Mouse (Mus musculus) spleen, embryonic (tissue): Measurements from ENCODE around the gene 1110059E24Rik.

Experiments used
- CTCF ChIA-PET: fragments of 350-600 bp; sonication (Branson Sonifier 250); formaldehyde crosslinking; loops from one replicate; lab custom pipeline; 2022; lab: Charles Lee

Gene 1110059E24Rik

DNA sequence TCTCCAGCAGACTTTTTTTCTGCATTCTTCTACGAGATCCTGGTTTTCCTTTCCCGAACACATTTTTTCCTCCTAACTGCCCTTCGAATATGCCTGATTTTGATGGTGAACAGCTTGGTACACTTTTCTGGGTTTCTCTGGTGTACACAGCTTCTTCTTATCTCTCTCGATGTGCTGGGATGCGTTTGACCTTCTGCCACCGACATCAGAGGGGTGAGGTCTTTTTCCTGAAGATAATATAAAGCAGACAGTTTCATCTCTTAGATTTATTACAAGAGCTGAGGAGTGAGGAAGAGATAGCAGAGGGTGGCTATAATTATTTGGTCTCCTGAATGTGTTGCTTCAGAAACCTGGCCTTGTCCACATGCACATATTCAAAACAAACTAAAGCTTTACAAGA is 71.4 kb downstream of the 1110059E24Rik start:
- CTCF ChIA-PET: interaction anchor here (0.7 kb wide), 1 partner anchor 8 kb away, joined by 3 read pairs; no protein-coding TSS in a partner anchor

DNA sequence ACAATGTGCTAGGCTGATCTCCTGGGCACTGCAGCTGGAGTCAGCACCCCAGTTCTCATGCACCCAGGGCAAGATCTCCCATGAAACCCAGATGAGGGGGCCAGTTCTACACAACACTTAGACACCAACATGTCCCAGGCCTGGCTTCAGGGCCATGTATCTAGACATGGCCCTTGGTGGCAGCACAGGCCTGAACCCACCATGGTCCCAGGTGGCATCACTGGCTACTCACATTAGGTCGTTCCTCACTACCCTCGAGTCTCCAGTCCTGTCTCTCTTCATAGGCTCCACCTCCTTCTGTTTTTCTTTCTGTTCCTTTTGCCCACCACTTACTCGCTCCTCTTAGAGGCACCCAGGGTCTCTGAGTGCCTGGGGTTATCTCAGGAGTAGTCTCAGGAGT is 72.9 kb downstream of the 1110059E24Rik start:
- CTCF ChIA-PET: interaction anchor here (0.8 kb wide), 1 partner anchor 9 kb away, joined by 3 read pairs; no protein-coding TSS in a partner anchor

DNA sequence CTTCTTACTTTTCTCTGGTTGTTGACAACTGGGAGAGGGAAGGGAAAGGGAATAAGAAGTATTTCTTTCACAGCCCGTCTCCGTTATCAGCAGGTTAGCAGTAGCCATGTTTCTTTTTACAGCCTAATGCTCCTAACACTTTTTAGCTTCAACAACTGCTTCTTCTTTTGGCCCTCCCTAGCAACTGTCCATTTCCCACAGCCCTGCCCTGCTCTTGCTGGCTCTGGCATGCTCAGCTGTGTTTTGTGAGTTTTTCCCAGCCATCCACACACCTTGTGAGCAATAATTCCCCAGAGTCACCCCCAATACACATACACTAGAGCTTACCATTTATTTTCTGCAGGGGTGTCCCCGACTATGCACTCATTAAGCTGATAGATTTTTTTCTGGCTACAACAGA is 75.3 kb downstream of the 1110059E24Rik start:
- CTCF ChIA-PET: no interaction called here

DNA sequence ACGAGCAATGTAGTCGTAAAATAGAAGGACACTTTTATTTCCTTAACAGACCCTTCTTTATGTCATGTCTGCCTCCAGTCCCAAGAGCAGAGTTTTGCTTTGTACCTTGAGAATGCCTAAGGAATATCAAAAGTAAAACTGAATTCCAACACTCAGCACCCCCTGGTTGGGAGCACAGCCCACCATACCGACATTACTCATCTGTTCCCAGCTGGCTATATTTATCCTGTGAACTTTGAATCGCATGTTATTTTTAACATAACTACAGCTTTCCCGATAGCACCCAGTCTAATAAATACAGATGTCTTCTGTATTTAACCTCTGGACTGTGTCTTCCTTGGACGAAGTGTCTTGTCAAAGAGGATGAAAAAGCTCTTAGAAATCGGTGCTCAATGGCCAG is 80.8 kb downstream of the 1110059E24Rik start:
- CTCF ChIA-PET: interaction anchor here (0.9 to 1.2 kb wide), 2 partner anchors 8 to 11 kb away, joined by 3 to 6 read pairs; no protein-coding TSS in a partner anchor

DNA sequence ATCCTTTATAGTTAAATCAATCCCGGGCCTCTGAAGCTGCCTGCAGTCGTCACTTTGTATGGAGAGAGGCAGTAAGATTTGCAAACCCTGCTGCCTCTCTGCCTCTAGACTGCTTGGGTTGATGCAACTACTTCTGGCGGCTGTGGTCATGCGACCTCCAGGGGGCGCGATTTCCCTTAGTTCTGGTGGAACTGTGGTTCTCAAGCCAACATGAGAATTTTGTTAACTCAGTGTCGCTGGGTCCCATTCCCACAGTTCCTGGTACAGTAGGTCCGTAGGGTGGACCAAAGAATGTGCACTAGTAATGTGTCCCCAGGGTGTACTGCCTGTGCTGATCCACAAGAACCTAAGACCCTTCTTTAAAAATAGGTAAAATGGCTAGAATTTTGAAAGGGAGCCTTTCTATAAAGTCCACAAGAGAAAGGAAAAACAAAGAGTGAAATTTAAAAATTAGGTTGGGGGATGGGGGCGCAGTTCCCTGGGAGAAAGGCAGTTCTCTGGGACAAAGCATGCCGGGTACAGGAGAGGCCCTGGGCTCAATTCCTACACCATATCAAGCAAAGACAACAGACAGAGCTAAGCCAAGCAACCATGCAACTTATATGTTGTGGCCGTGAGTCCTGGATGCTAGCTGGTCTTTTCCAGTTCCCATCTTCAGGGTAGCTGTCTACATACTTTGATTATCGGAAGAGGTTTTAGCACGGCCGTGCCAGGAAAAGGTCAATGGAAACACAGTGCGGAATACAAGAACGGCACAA is 81.4 kb downstream of the 1110059E24Rik start:
- CTCF ChIA-PET: interaction anchor here (0.9 to 1.2 kb wide), 2 partner anchors 9 to 12 kb away, joined by 3 to 6 read pairs; no protein-coding TSS in a partner anchor

DNA sequence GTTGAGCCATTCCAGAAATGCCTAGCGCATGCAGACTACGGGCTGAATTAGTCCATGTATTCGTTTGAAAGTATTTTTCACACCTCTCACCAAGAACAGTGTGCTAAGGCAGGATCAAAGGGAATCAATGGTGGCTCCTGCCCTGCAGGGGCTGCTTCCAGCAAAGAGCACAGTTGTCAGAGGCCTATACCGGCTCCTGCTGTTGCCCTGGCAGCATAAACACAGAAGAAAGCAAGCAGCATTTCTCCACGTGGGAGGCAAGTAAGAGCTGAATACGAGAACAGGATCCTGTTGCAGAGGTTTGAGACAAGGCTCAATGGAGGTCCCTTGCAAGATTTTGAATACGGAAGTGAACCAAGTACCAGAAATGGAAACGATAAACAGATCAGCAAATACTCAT is 82.0 kb downstream of the 1110059E24Rik start:
- CTCF ChIA-PET: interaction anchor here (0.6 to 1.2 kb wide), 2 partner anchors 9 to 177 kb away, joined by 3 read pairs; no protein-coding TSS in a partner anchor

DNA sequence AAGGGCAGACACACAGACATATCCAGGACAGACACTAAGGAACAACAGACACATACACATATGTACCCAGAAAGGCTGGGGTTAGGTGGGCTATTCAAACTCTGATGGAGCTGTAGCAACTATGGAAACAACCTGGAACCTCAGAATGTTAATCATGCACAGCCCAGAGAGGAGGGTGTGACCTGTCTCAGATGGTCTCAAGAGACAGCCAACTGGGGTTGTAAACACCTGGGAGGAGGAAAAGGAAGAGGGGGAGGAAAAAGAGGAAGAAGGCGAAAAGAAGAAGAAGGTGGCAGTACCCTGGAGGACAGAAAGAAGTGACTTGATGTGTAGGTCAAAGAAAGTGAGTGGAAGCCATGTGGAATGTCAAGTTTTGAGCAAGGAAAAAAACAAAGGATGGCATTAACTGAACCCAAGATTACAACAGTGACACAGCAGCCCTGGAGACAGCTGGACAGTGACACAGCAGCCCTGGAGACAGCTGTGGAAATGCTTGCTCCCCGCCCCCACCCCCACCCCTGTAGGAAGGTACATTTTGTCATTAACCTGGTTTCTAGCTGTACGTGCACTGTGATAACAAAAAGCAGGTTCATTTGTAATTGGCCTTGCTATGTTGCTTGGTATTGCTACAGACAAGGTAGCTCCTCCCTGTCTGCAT is 84.1 kb downstream of the 1110059E24Rik start:
- CTCF ChIA-PET: interaction anchor here (0.7 kb wide), 1 partner anchor 248 kb away, joined by 7 read pairs; no protein-coding TSS in a partner anchor

DNA sequence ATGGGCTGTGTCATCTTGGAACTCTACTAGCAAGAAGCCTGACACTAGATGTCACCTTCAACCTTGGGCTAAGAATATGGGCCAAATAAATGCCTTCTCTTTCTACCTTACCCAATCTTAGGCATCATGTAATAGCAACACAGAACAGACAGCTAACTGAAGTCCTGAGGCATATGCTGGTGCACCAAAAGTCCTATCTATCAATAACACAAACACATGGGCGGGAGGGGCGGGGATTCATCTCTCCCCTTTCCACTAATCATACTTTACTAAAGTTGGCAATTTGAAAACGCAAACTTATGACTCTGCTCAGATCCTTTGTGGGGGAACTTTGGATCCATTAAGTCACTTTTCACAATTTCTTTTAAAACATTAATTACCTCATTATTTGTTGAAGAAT is 84.8 kb downstream of the 1110059E24Rik start:
- CTCF ChIA-PET: interaction anchor here (0.8 kb wide), 1 partner anchor 29 kb away, joined by 3 read pairs; no protein-coding TSS in a partner anchor

DNA sequence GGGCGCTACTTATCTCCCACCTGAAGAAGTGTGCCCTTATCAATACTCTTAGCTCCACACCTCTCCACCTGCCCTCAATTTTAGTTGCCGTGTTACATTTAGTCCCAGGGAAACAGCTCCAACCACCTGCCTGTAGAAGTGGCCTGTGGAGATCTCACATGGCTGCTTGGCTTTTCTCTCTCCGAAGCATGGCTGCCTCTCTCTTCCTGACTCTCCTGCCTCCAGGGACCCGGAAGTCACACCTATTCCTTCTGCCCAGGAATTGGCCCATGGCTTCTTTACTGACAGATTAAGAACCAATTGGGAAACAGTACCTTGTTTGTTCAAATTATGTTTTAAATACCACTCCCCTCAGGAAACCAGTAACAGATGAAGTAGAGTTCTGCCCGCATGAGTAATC is 86.3 kb downstream of the 1110059E24Rik start:
- CTCF ChIA-PET: no interaction called here

DNA sequence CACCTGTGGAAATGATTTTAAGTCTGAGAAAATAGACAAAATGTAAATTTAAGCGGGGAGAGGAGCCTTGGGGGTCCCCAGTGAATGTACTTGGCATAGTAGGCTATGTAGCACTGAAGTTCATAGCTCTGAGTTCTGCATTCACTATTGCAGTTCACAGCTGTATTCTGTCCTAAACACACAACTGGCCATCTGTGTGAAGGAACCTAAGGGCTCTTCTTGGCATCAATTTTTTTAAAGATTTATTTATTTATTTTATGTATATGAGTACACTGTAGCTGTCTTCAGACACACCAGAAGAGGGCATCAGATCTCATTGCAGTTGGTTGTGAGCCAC is 88.3 kb downstream of the 1110059E24Rik start:
- CTCF ChIA-PET: no interaction called here

DNA sequence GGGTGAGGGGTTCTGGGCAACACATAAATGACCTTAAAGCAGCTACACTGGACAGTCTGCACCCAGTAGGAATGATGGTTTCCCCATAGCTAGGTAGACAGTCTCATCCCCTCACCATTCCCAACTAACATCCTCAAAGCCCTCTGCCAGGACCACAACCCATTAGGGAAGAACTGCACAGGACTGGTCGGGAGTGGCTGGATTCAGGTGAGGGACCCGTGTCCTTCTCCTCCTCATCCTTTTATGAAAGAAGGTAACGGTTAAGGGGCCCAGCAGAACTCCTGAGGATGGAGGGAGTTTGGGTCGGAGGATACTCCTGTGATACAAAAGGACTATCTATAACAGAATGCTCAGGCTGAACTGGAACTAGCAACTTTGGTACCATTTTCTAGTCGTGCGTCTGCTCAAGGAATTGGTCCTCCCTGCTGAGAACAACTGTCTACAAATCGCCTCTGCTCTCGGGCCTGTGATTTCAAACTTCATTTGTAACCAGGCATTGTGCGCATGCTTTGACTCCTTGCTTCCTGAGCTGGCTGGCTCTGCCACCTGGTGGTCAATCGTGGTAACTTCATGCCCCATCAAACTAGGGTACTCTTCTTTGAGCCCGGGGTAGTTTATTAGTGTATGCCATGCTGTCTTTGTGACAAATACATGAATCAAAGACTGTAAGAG is 88.9 kb downstream of the 1110059E24Rik start:
- CTCF ChIA-PET: no interaction called here

DNA sequence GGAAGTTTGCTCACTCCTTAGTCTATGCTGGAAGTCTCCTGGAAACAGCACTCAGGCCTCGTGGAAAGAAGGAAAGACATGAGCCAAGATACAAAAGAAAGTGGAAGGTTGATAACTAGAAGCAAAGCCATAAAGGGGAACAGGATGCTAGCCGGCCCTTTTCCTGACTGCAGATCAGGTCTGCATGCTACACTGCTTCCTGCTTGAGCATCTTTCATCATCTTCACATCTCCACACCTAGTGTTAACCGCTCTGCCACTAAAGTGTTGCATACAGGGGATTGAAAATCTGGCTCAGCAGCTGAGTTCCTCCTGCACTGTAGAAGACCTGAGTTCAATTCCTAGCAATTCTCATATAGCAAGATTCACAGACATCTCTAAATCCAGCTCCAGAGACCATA is 89.8 kb downstream of the 1110059E24Rik start:
- CTCF ChIA-PET: no interaction called here

DNA sequence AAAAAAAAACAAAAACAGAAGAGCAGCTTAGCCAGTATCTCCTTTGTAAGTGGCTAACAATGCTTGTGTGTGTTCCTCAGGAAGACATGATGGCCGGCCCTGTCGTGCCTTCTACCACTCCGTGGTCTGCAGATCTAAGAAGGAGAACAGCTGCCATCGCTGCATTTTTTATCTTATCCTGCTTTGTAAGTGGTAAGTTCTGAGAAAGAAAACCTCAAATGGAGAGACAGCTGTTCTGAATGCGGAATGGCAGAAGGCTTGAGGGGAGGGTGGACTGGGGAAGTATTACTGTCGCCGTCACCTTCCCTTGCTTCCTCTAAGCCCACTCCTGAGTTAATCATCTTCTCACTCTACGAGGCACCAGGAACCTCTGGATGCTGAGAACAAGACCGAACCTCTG is 100.0 kb downstream of the 1110059E24Rik start:
- CTCF ChIA-PET: no interaction called here

DNA sequence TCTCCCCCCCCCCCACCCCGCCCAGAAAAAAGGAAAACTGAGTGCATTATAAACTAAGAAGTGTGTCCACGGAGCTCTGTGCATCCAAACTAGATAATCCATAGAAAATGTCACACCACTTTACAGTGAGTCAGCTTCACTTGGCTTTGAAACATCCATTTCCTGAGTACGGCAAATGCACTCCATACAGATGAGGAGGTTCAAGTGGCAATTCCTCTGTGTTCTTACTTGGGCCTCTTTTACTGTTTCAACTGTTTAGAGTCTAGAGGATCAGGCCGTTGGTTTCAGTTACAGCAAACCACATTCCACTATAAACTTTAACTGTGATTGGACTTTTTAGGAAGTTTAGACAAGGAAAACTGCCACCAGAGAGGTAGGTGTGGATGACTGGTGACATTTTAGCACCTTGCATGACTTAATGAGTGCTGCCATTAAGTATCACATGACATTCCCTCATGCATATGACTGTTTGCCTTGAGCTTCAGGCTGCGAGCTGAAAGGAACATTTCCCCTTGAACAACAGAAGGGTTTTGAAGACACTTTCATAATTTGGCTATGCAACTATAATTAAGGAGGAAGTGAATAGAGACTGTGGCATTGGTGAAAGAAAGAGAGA is 100.7 kb downstream of the 1110059E24Rik start:
- CTCF ChIA-PET: no interaction called here

DNA sequence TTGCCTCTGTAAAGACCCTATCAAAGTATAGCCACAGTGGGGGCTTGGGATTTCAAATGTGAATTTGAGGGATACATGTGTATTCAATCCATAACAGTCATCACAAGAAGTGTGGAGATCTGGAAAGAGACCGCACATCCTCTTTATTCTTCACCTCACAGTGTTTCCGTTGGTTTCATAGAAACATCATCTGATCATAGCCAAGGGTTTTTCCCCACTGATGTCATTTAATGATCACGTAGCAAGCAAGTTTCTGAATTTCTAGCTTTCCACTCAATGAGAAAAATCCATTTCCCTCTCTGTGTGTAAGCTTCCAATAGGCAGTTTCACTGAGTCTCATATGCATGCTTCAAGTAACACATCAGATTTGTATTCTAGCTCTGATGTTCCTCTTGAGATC is 103.1 kb downstream of the 1110059E24Rik start:
- CTCF ChIA-PET: no interaction called here

DNA sequence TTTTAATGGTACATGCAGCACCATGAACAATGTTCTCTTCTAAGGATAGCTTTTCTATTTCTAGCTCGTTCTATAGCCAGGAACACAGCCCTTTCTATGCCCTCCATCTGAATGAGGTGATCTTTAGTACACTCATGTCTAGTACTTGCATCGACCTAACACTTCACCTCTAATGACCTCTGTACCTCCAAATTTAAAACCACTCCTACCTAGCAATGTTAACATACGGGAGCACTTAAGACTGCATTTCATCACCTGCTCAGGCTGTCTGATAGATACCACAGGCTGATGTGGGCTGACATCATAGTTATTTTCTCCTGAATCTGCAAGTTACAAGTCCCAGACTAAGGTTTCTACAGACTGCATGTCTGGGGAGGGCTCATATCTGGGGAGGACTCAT is 103.8 kb downstream of the 1110059E24Rik start:
- CTCF ChIA-PET: no interaction called here

DNA sequence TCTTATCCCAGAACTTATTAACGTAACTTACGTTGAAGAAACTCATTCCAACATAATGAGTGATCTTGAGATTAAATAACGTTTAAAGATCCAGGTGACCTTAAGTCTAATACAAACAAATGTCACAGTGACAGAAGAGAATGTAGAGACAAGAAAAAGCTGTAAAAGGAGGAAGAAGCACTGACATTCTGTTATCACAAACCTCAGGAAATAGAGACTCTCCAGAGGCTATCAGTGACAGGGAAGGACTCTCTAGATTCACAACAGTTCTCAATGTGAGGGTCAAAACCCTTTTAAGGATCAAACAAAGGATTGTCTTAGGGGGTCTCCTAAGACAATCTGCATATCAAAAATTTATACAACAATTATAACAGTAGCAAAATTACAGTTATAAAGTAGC is 115.7 kb downstream of the 1110059E24Rik start:
- CTCF ChIA-PET: interaction anchor here (0.7 kb wide), 1 partner anchor 1911 kb away, joined by 3 read pairs; no protein-coding TSS in a partner anchor
